Mouse (Mus musculus) kidney, embryonic 15.5 days (tissue): Measurements from ENCODE around the gene D1Ertd622e. TPM values are rescaled to one million over a fixed set of nuclear protein-coding genes. Genes with fewer than 3 reads are reported as not detected.

Experiments used
- ATAC-seq: fragments of 200-750 bp; cut with Nextera tagmentation; replicated peaks from 2 replicates; pipeline ENCODE4 v1.8.0; 2017; ENCODE audit warnings: moderate TSS enrichment; ENCODE audit not compliant: low FRiP score
- H3K27ac ChIP-seq: fragments of 300-500 bp; sonication (generic); 2 replicates; pipeline ENCODE4 v1.5.1; 2015; ENCODE audit warnings: mild to moderate bottlenecking, inconsistent platforms
- H3K27me3 ChIP-seq: fragments of 300-500 bp; sonication (generic); 2 replicates; pipeline ENCODE4 v1.6.1; 2015; ENCODE audit warnings: inconsistent platforms
- H3K36me3 ChIP-seq: fragments of 300-500 bp; sonication (generic); 2 replicates; pipeline ENCODE4 v1.6.1; 2015; ENCODE audit warnings: inconsistent platforms
- H3K4me1 ChIP-seq: fragments of 300-500 bp; sonication (generic); 2 replicates; pipeline ENCODE4 v1.6.1; 2015; ENCODE audit warnings: inconsistent platforms
- H3K4me2 ChIP-seq: fragments of 300-500 bp; sonication (generic); 2 replicates; pipeline ENCODE4 v1.6.1; 2015; ENCODE audit warnings: moderate library complexity, mild to moderate bottlenecking, inconsistent platforms
- H3K4me3 ChIP-seq: fragments of 300-500 bp; sonication (generic); replicated peaks from 2 replicates; pipeline ENCODE4 v1.5.1; 2015; ENCODE audit warnings: mild to moderate bottlenecking, inconsistent platforms
- H3K9ac ChIP-seq: fragments of 300-500 bp; sonication (generic); 2 replicates; pipeline ENCODE4 v1.6.1; 2015; ENCODE audit warnings: mild to moderate bottlenecking, inconsistent platforms
- H3K9me3 ChIP-seq: fragments of 300-500 bp; sonication (generic); replicated peaks from 2 replicates; pipeline ENCODE4 v1.6.1; 2016; ENCODE audit warnings: inconsistent platforms
- WGBS: fragments of 180-500 bp; shearing (Covaris S2); methylation state at CpG from one replicate; pipeline ENCODE4 v1.1.7; 2015; ENCODE audit warnings: mixed read lengths; 5-methylcytosine and 5-hydroxymethylcytosine counted together
- polyA plus RNA-seq: library from polyadenylated mRNA; unstranded; fragments of >200 nt; fragmentation: Nextera tagmentation; extraction: Ambion mirVana; gene quantifications from 2 replicates; pipeline ENCODE4 v1.2.1, GENCODE M21; 2015

D1Ertd622e gene
- polyA plus RNA-seq, 1 experiment from 2014 or later: 23.2 TPM

DNA sequence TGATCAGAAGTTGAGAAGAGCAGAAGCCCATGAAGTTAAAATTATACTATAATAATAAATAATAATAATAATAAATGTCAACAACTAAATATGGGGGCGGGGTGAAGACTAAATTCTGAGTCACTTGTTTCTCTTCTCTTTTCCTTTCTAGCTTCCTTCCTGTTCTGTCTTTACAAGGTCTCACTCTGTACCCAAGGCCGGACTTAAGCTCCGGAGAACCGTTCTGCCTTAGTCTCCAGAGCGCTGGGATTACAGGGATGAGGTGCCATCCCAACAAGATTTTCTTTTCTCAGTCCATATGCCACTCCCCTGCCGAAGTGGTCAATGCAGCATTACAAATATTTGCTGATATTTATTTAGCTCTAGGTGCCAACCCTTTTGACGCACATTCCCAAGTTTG, 450 bp upstream of the D1Ertd622e start:
- H3K4me1 ChIP-seq: peaks cover 28% of the 10 kb centered on the region
- H3K27ac ChIP-seq: peak overlapping the region; percentile 92
- H3K27me3 ChIP-seq: no peaks in the 10 kb centered on the region
- no peak for ATAC-seq
- no peaks in the 10 kb centered on the region for H3K9me3 ChIP-seq
- peak overlapping the region; percentile 75 for H3K9ac ChIP-seq
- no peaks in the 10 kb centered on the region for H3K36me3 ChIP-seq
- peak overlapping the region; percentile 93 for H3K4me2 ChIP-seq
- H3K4me3 ChIP-seq: peak overlapping the region; percentile 92
- WGBS: 17% methylated on average over 7 of the region's 7 CpGs

DNA sequence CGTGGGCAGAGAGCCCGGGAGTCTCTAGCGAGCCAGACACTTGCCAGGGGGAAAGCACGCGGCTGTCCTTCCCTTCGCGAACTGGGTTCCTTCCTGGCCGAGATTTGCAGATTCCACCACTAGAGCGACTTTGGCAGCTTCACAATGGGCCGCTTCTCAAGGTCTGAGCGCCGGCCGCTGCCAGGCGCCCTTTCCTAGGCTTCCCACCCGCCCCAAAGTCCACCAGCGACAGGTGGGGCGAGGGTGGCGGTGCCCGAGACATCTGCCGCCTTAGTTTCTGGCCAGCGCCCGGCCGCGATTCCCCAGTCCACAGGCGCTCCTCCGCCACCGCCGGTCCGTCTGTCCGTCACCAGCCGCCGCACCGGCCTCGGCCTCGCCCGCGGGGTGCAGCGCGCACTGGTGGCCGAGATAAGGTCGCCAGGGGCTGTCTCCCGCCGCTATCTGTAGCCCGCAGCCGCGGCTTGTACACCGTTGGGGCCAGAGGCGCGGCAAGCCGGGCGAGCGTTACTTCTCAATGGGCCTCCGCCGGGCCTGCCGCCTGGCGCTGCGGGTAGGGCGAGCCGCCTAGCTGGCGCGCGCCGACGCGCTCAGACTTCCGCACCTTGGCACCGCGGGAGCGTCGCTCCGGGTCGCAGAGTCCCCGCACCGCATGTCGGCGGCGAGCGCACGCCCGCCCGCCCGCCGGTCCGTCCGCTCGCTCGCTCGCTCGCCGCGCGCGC, 1.0 kb downstream of the D1Ertd622e start:
- H3K27me3 ChIP-seq: no peaks in the 10 kb centered on the region
- no peaks in the 10 kb centered on the region for H3K36me3 ChIP-seq
- WGBS: under 1% methylated on average over 89 of the region's 93 CpGs
- no peaks in the 10 kb centered on the region for H3K9me3 ChIP-seq
- H3K4me3 ChIP-seq: peak overlapping the region; percentile 92
- peak overlapping the region; percentile 92 for H3K27ac ChIP-seq
- H3K4me1 ChIP-seq: peaks cover 33% of the 10 kb centered on the region
- ATAC-seq: peak; percentile 66
- H3K9ac ChIP-seq: peak overlapping the region; percentile 75
- H3K4me2 ChIP-seq: peak overlapping the region; percentile 93

DNA sequence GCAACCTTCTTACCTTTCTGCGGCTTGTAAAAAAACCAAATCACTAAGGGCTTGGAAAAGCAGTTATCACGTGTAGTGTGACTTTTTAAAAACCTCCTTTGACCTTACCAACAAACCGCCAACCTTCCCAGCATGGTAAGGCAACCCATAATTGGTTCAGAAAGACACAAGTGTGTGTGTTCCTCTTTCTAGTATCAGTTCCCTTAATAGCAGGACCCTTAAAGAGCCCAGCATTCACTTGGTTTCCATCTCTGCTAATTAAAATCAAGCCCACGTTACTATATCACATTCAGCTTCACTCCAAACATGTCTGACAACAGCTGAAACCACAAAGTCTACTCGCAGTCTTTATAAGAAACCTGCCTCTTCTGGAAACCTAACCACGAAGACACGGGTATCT, 2.5 kb downstream of the D1Ertd622e start:
- WGBS: 71% methylated on average over 7 of the region's 7 CpGs
- Histone ChIP-seq H3K27me3 (no peaks in the 10 kb centered on the region), H3K9ac (0 out of 2 replicates have a peak overlapping the region, but pooled peaks have one; percentile 2), H3K4me1 (peaks cover 33% of the 10 kb centered on the region), H3K9me3 (no peaks in the 10 kb centered on the region), H3K27ac (no peak overlapping the region), H3K4me2 (peak overlapping the region; percentile 93), H3K36me3 (no peaks in the 10 kb centered on the region), H3K4me3 (peak overlapping the region; percentile 92; the same call in 1 of the 2 replicates)
- no peak for ATAC-seq

DNA sequence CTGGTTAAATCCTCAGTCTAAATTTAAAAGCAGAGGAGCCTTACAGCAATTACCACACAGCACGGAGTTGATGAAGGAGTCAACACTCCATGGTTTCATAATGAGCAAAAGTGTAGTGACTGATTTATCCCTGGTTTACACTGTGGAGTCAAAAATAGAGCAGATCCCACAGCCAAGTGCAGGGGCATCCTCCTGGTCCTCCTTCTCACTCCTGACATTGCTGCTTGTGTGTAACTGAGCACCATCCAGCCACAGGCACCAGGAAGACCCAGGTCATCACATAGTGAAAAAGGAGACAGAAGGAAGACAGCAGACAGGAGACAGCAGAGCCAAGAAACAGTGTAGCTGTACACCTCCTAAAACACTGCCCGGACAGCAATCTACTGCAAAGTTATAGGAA, 4.1 kb downstream of the D1Ertd622e start:
- Histone ChIP-seq H3K9ac (no peak overlapping the region), H3K9me3 (no peaks in the 10 kb centered on the region), H3K27me3 (no peaks in the 10 kb centered on the region), H3K36me3 (no peaks in the 10 kb centered on the region), H3K4me3 (no peak overlapping the region), H3K27ac (no peak overlapping the region), H3K4me2 (no peak overlapping the region), H3K4me1 (peaks cover 33% of the 10 kb centered on the region)
- ATAC-seq: no peak
- WGBS: 67% methylated on average over 2 of the region's 2 CpGs

DNA sequence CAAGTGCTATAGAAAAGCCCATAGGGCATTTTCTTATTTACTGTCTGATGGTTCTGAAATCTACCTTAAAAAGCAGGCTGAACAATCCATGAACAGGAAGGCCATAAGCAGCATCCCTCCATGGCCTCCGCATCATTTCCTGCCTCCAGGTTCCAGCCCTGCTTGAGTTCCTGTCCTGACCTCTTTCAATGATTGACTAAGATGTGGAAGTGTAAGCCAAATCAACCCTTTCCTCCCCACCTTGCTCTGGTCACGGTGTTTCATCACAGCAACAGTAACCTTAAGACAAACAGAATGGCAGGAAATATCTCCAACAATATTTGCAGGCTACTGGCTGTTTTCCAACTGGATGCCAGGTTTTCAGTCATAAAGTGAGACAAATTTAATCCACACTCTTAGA, 4.7 kb downstream of the D1Ertd622e start:
- WGBS: 46% methylated on average over 2 of the region's 2 CpGs
- H3K9me3 ChIP-seq: no peaks in the 10 kb centered on the region
- H3K36me3 ChIP-seq: no peaks in the 10 kb centered on the region
- no peak overlapping the region for H3K27ac ChIP-seq
- H3K4me3 ChIP-seq: no peak overlapping the region
- no peak for ATAC-seq
- no peak overlapping the region for H3K4me2 ChIP-seq
- no peaks in the 10 kb centered on the region for H3K27me3 ChIP-seq
- H3K4me1 ChIP-seq: peaks cover 30% of the 10 kb centered on the region
- H3K9ac ChIP-seq: no peak overlapping the region

DNA sequence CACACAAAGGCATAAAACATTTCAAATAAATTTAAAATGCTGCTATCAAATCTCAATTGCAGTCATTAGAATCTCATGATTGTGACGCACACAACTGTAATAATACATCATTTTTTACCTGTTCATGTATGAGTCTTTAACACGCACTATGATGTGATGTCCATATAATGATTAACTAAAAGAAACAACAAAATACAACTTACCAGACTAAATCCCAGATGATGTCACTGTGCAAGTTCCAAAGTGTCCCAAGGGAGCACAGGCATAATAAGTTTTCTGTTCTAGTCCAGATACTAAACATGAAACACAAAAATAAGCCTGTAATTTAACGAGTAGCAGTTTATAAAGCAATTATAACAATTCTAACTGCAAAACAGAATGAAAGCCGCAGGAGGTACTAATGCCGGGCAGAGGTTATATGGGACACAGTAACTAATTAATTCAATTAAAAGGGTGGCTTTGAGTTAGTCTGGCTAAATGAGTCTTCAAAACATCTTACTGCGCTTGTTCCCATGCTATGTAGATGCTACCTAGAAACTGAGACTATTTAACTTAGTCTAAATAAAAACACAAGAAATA, 7.4 kb downstream of the D1Ertd622e start:
- H3K27ac ChIP-seq: no peak overlapping the region
- no peak overlapping the region for H3K4me2 ChIP-seq
- WGBS: 80% methylated on average over 6 of the region's 6 CpGs
- no peak for ATAC-seq
- no peaks in the 10 kb centered on the region for H3K36me3 ChIP-seq
- H3K9me3 ChIP-seq: no peaks in the 10 kb centered on the region
- H3K4me1 ChIP-seq: peaks cover 26% of the 10 kb centered on the region
- H3K27me3 ChIP-seq: no peaks in the 10 kb centered on the region
- no peak overlapping the region for H3K9ac ChIP-seq
- no peak overlapping the region for H3K4me3 ChIP-seq

DNA sequence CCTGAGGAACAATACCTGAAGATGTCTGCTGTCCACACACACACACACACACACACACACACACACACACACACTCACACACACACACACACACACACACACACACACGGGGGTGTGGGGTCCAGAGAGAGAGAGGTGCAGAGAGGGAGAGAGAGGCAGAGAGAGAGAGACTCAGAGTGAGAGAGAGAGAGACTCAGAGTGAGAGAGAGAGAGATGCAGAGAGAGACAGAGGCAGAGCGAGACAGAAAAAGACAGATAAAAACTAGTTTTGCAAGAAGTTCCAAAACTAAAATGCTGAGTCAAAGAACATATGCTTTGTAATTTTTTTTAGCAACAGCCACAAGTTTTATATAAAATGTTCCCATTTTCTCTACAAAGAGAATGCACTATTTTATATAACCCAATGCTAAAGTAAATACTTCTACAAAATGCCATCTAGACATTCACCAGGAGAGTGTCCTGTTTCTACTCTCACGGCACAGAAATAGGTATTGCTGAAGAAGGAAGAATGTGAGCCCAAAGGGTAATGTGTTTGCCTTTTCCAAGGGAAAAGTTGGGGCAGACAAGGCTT, 11.2 kb downstream of the D1Ertd622e start:
- ATAC-seq: no peak
- Histone ChIP-seq H3K27ac (no peak overlapping the region), H3K27me3 (no peaks in the 10 kb centered on the region), H3K9me3 (no peaks in the 10 kb centered on the region), H3K4me1 (0 out of 2 replicates have a peak, but pooled peaks cover 4% of the 10 kb centered on the region), H3K4me2 (no peak overlapping the region), H3K36me3 (peaks cover 5% of the 10 kb centered on the region), H3K4me3 (no peak overlapping the region), H3K9ac (no peak overlapping the region)
- 82% methylated on average over 3 of the region's 3 CpGs for WGBS

DNA sequence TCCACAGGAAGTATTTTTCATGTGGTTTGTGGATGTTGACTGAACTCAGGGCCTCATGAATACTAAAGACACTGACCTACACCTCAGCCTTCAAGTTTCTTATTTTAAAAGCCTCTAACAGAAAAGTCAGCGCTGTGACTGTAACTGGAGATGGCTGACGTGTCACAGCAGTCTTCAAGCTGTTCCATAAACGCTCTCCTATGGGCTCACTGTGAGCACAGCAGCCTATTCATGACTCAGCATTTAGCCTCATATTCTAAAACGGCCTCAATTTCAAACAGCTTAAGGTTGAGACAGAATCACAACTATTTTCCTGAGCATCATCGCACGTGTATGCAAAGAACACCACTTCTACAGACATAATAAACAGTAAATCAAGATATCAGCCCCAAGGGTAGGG, 11.8 kb downstream of the D1Ertd622e start:
- no peak overlapping the region for H3K9ac ChIP-seq
- peaks cover 10% of the 10 kb centered on the region for H3K36me3 ChIP-seq
- 29% methylated on average over 6 of the region's 6 CpGs for WGBS
- no peak overlapping the region for H3K4me3 ChIP-seq
- H3K27ac ChIP-seq: no peak overlapping the region
- no peaks in the 10 kb centered on the region for H3K9me3 ChIP-seq
- 0 out of 2 replicates have a peak, but pooled peaks cover 4% of the 10 kb centered on the region for H3K4me1 ChIP-seq
- 0 out of 2 replicates have a peak, but pooled peaks have one; percentile 38 for ATAC-seq
- H3K4me2 ChIP-seq: no peak overlapping the region
- H3K27me3 ChIP-seq: no peaks in the 10 kb centered on the region

DNA sequence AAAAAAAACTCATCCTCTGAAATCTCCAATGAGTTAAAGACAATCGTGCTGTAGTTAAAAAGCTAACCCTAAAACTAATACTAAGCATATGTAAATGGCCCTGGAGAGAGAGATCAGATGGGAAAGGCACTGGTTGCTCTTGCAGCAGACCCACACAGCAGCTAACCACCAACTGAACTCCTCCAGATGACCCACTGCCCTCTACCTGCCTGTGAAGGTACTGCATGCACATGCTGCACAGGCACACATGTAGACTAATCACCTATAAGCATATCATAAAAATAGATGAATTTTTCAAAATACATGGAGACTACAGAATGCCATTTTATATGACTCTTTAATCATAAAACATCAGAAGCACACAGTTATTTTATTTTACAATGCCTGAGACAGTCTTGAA, 14.8 kb downstream of the D1Ertd622e start:
- ATAC-seq: no peak
- no peak overlapping the region for H3K4me3 ChIP-seq
- no peaks in the 10 kb centered on the region for H3K27me3 ChIP-seq
- no peak overlapping the region for H3K4me2 ChIP-seq
- H3K36me3 ChIP-seq: peaks cover 16% of the 10 kb centered on the region
- WGBS: 93% methylated on average over 1 of the region's 1 CpGs
- no peaks in the 10 kb centered on the region for H3K9me3 ChIP-seq
- no peak overlapping the region for H3K27ac ChIP-seq
- no peak overlapping the region for H3K9ac ChIP-seq
- H3K4me1 ChIP-seq: 0 out of 2 replicates have a peak, but pooled peaks cover 4% of the 10 kb centered on the region

DNA sequence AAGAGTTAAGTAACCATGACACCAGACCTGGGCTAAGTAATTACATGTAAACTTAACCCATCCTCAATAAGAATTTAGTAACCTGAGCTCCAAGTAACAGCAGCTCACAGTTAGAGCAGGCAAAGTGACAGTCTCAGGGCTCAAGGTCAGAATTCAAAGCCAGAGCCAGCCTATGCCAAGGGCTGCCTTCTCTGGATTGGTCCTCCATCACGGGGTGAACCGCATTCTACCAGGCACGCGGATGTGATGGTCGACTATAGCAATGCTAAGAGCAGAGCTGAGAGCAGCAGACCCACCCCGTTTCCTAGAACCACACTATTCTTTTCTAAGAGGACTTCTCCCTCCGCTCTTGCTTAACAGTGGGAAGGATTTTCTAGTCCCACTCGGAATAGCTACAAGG, 27.8 kb downstream of the D1Ertd622e start:
- Histone ChIP-seq H3K4me3 (no peak overlapping the region), H3K36me3 (peaks cover 4% of the 10 kb centered on the region; the same call in 1 of the 2 replicates), H3K4me1 (no peaks in the 10 kb centered on the region), H3K27ac (no peak overlapping the region), H3K9me3 (no peaks in the 10 kb centered on the region), H3K27me3 (no peaks in the 10 kb centered on the region), H3K4me2 (no peak overlapping the region), H3K9ac (no peak overlapping the region)
- WGBS: 88% methylated on average over 8 of the region's 8 CpGs
- ATAC-seq: peak; percentile 33; the same call in 1 of the 2 replicates

DNA sequence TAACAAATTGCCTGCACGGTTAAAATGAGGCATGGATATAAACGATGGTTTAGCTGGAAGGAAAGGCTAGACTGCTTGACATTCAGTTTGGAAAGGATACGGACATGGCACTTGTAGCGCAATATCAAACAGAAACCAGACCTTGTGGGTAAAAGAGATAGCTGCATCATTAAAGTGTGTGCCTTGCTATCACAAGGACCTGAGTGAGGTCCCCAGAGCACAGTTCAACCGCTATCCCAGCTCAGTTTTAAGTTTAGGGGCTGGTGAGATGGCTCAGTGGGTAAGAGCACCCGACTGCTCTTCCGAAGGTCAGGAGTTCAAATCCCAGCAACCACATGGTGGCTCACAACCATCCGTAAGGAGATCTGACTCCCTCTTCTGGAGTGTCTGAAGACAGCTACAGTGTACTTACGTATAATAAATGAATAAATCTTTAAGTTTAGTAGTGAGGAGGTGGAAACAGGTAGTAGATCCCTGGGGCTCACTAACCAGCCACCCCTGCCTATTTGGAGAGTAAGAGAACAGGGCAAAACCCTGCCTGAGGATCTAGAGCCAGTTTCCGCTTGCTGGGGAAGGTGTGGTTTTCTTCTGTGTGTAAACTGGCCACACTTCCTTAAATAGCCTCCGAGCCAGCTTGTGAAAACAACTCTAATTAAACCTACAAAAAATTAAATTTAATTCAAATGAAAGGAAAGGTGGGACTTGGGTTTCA, 29.2 kb downstream of the D1Ertd622e start:
- no peak overlapping the region for H3K4me3 ChIP-seq
- WGBS: 83% methylated on average over 11 of the region's 11 CpGs
- H3K27me3 ChIP-seq: no peaks in the 10 kb centered on the region
- H3K36me3 ChIP-seq: no peaks in the 10 kb centered on the region; the same call in 1 of the 2 replicates
- no peak overlapping the region for H3K27ac ChIP-seq
- ATAC-seq: no peak
- H3K9ac ChIP-seq: no peak overlapping the region
- H3K9me3 ChIP-seq: no peaks in the 10 kb centered on the region
- H3K4me1 ChIP-seq: no peaks in the 10 kb centered on the region
- no peak overlapping the region for H3K4me2 ChIP-seq
